Mouse (Mus musculus): ENCODE measurements around the gene Cpm. TPM values are rescaled to one million over a fixed set of nuclear protein-coding genes. Genes with fewer than 3 reads are reported as not detected.
A peak's percentile ranks its signal among the peaks of the same experiment; 100 is the strongest.

The Cpm gene
- polyA plus RNA-seq, 1 experiment from 2014 or later = 5.0 TPM

GRCm38 (mm10) chr10:117679029-117679686, 49.9 kb downstream of the Cpm start:
- no peak overlapping the region for H3K4me2 ChIP-seq (ENCODE audit: low read depth, low read length, severe bottlenecking)
- no peak overlapping the region for H3K27ac ChIP-seq (ENCODE audit: low read depth, low read length)
- H3K27me3 ChIP-seq (ENCODE audit: control insufficient read depth, insufficient read depth, low read length) = no peaks in the 10 kb centered on the region
- ATAC-seq (replicated peaks; ENCODE audit: low FRiP score) = no peak
- no peaks in the 10 kb centered on the region for H3K9me3 ChIP-seq (ENCODE audit: control insufficient read depth, low read length)
- WGBS = 86% methylated on average over 5 of the region's 5 CpGs
- no peak overlapping the region for H3K4me3 ChIP-seq (ENCODE audit: low read depth, low read length)
- no peaks in the 10 kb centered on the region for H3K36me3 ChIP-seq (ENCODE audit: control insufficient read depth, insufficient read depth, low read length)
- no peak overlapping the region for H3K9ac ChIP-seq (ENCODE audit: low read length)
- DNase-seq (ENCODE audit: low spot score) = no peak
- H3K4me1 ChIP-seq (replicated peaks; ENCODE audit: control insufficient read depth, insufficient read depth, low read length) = no peaks in the 10 kb centered on the region

- DNase-seq (ENCODE audit: low spot score) (peak; percentile 30), ATAC-seq (replicated peaks; ENCODE audit: low FRiP score) (no peak)
- WGBS = 89% methylated on average over 14 of the region's 14 CpGs
- H3K27me3 ChIP-seq (ENCODE audit: control insufficient read depth, insufficient read depth, low read length) = no peaks in the 10 kb centered on the region
- no peaks in the 10 kb centered on the region for H3K4me1 ChIP-seq (replicated peaks; ENCODE audit: control insufficient read depth, insufficient read depth, low read length)
- no peaks in the 10 kb centered on the region for H3K9me3 ChIP-seq (ENCODE audit: control insufficient read depth, low read length)
- no peak overlapping the region for H3K27ac ChIP-seq (ENCODE audit: low read depth, low read length)
- H3K36me3 ChIP-seq (ENCODE audit: control insufficient read depth, insufficient read depth, low read length) = no peaks in the 10 kb centered on the region
- H3K9ac ChIP-seq (ENCODE audit: low read length) = no peak overlapping the region
- H3K4me2 ChIP-seq (ENCODE audit: low read depth, low read length, severe bottlenecking) = no peak overlapping the region
- H3K4me3 ChIP-seq (ENCODE audit: low read depth, low read length) = no peak overlapping the region
Observed at GRCm38 (mm10) chr10:117679963-117680473, 50.7 kb downstream of the Cpm start.

GRCm38 (mm10) chr10:117680868-117681513, 51.7 kb downstream of the Cpm start:
- WGBS = 85% methylated on average over 12 of the region's 12 CpGs
- ATAC-seq (replicated peaks; ENCODE audit: low FRiP score) = no peak
- no peak overlapping the region for H3K27ac ChIP-seq (ENCODE audit: low read depth, low read length)

DNA sequence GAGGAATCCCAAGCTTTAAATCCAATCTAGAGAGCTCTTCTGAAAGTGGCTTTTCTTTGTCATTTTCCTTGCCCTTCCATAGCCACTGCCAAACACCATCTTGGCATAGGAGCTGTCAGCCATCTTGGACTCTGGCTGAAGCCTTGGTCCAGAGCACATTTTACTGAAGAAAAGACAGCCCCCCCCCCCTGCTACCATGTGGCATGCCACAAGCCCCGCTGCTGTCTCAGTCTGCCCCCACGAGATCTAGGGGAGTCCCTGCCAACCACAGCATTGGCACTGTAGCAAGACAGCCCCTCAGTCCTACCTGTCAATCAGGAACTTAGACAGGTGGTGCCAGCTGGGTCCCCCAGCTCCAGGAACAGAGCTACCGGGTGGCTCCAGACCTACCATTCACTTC, 52.2 kb downstream of the Cpm start:
- no peaks in the 10 kb centered on the region for H3K36me3 ChIP-seq (ENCODE audit: control insufficient read depth, insufficient read depth, low read length)
- no peaks in the 10 kb centered on the region for H3K9me3 ChIP-seq (ENCODE audit: control insufficient read depth, low read length)
- H3K27me3 ChIP-seq (ENCODE audit: control insufficient read depth, insufficient read depth, low read length) = no peaks in the 10 kb centered on the region
- no peak overlapping the region for H3K9ac ChIP-seq (ENCODE audit: low read length)
- WGBS = 94% methylated on average over 3 of the region's 3 CpGs
- DNase-seq (ENCODE audit: low spot score) (peak; percentile 45), ATAC-seq (replicated peaks; ENCODE audit: low FRiP score) (no peak)
- H3K4me3 ChIP-seq (ENCODE audit: low read depth, low read length) = no peak overlapping the region
- no peak overlapping the region for H3K27ac ChIP-seq (ENCODE audit: low read depth, low read length)
- no peak overlapping the region for H3K4me2 ChIP-seq (ENCODE audit: low read depth, low read length, severe bottlenecking)
- no peaks in the 10 kb centered on the region for H3K4me1 ChIP-seq (replicated peaks; ENCODE audit: control insufficient read depth, insufficient read depth, low read length)

More at GRCm38 (mm10) chr10:117680868-117681513, 51.7 kb downstream of the Cpm start:
- H3K9ac ChIP-seq (ENCODE audit: low read length) = no peak overlapping the region
- no peak for DNase-seq (ENCODE audit: low spot score)
- no peaks in the 10 kb centered on the region for H3K4me1 ChIP-seq (replicated peaks; ENCODE audit: control insufficient read depth, insufficient read depth, low read length)
- no peak overlapping the region for H3K4me2 ChIP-seq (ENCODE audit: low read depth, low read length, severe bottlenecking)
- H3K4me3 ChIP-seq (ENCODE audit: low read depth, low read length) = no peak overlapping the region
- no peaks in the 10 kb centered on the region for H3K27me3 ChIP-seq (ENCODE audit: control insufficient read depth, insufficient read depth, low read length)
- no peaks in the 10 kb centered on the region for H3K36me3 ChIP-seq (ENCODE audit: control insufficient read depth, insufficient read depth, low read length)
- H3K9me3 ChIP-seq (ENCODE audit: control insufficient read depth, low read length) = no peaks in the 10 kb centered on the region

DNA sequence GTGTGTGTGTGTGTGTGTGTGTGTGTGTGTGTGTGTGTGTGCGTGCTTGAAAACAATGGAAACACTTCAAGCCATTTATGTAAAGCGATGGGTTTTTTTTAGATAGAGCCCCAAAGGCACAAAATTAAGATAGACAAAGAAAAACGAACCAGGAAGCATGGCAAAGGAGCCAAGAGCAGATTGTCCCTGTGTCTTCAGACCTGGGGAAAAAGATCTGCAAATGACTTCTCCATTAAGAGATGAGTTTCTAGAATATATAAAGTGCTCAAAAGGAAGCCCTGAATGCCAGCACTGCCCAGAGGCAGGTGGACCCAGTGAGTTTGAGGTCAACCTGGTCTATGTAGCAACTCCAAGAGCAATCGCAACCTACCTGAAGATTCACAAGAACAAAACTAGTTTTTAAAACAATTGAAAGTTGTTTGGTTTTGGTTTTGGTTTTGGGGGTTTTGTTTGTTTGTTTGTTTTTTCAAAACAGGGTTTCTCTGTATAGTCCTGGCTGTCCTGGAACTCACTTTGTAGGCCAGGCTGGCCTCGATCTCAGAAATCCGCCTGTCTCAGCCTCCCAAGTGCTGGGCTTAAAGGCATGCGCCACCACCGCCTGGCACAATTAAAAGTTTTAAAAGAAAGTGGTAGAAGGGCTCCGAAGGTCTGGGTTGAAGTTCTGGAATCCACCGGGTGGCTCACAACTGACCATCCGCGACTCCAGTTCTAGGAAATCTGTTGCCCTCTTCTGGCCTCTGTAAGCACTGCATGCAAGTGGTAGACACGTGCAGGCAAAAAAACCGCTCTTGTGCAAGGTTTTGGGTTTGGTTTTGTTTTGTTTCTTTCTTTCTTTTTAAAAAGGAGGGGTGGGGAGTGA, 52.9 kb downstream of the Cpm start:
- Histone ChIP-seq H3K9ac (ENCODE audit: low read length) (no peak overlapping the region), H3K9me3 (ENCODE audit: control insufficient read depth, low read length) (no peaks in the 10 kb centered on the region), H3K4me2 (ENCODE audit: low read depth, low read length, severe bottlenecking) (no peak overlapping the region), H3K36me3 (ENCODE audit: control insufficient read depth, insufficient read depth, low read length) (no peaks in the 10 kb centered on the region), H3K27ac (ENCODE audit: low read depth, low read length) (no peak overlapping the region), H3K4me1 (replicated peaks; ENCODE audit: control insufficient read depth, insufficient read depth, low read length) (no peaks in the 10 kb centered on the region), H3K4me3 (ENCODE audit: low read depth, low read length) (no peak overlapping the region), H3K27me3 (ENCODE audit: control insufficient read depth, insufficient read depth, low read length) (no peaks in the 10 kb centered on the region)
- WGBS = 68% methylated on average over 14 of the region's 14 CpGs
- DNase-seq (ENCODE audit: low spot score) (peak; percentile 61), ATAC-seq (replicated peaks; ENCODE audit: low FRiP score) (no peak)

DNA sequence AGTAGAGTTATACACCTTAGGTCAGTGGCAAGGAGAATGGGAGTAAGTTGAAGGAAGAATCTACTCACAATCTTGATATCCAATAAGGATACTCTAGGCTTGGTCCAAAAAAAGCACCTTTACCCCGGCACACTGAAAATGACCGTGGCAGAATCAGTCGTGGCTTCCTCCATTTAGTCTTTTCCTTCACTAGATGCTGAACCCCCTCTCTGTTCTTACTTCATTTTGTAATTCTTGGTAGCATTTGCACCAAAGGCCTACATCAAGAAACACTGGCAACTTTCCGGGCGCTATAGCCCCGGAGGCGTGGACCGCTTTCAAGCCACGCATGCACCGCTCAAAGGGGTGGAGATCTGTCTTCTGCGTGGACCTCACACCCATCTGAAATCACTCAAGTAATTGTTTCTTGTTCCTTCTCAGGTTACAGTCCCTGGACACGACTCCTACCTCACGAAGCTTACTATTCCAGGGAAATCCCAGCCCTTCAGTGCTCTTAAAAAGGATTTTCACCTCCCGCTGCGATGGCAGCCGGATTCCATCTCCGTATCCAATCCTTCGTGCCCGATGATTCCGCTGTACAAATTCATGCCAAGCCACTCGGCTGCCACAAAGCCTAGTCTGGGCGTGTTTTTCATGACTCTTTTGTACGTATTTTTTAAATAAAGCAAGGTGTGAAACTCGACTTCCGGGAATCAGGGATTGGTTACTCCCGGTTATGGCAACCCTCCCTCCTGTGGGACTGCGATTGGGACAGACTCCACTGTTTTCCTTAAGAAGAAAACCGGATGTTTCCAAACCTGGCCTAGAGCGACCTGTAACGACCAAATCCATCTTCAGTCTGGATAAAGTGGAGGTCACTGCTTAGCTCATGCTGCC, 53.8 kb downstream of the Cpm start:
- no peak overlapping the region for H3K4me3 ChIP-seq (ENCODE audit: low read depth, low read length)
- H3K4me2 ChIP-seq (ENCODE audit: low read depth, low read length, severe bottlenecking) = no peak overlapping the region
- no peak for ATAC-seq (replicated peaks; ENCODE audit: low FRiP score)
- H3K27ac ChIP-seq (ENCODE audit: low read depth, low read length) = no peak overlapping the region
- WGBS = 78% methylated on average over 30 of the region's 30 CpGs
- H3K4me1 ChIP-seq (replicated peaks; ENCODE audit: control insufficient read depth, insufficient read depth, low read length) = no peaks in the 10 kb centered on the region
- no peaks in the 10 kb centered on the region for H3K27me3 ChIP-seq (ENCODE audit: control insufficient read depth, insufficient read depth, low read length)
- H3K9ac ChIP-seq (ENCODE audit: low read length) = no peak overlapping the region
- no peak for DNase-seq (ENCODE audit: low spot score)
- no peaks in the 10 kb centered on the region for H3K9me3 ChIP-seq (ENCODE audit: control insufficient read depth, low read length)
- H3K36me3 ChIP-seq (ENCODE audit: control insufficient read depth, insufficient read depth, low read length) = no peaks in the 10 kb centered on the region; the same call in 1 of the 2 replicates

GRCm38 (mm10) chr10:117683734-117684037, 54.4 kb downstream of the Cpm start:
- no peak for DNase-seq (ENCODE audit: low spot score)
- Histone ChIP-seq H3K4me2 (ENCODE audit: low read depth, low read length, severe bottlenecking) (no peak overlapping the region), H3K27ac (ENCODE audit: low read depth, low read length) (no peak overlapping the region), H3K36me3 (ENCODE audit: control insufficient read depth, insufficient read depth, low read length) (no peaks in the 10 kb centered on the region; the same call in 1 of the 2 replicates), H3K9ac (ENCODE audit: low read length) (no peak overlapping the region), H3K4me3 (ENCODE audit: low read depth, low read length) (no peak overlapping the region), H3K9me3 (ENCODE audit: control insufficient read depth, low read length) (no peaks in the 10 kb centered on the region), H3K4me1 (replicated peaks; ENCODE audit: control insufficient read depth, insufficient read depth, low read length) (no peaks in the 10 kb centered on the region), H3K27me3 (ENCODE audit: control insufficient read depth, insufficient read depth, low read length) (no peaks in the 10 kb centered on the region)
- no peak for ATAC-seq (replicated peaks; ENCODE audit: low FRiP score)
- 92% methylated on average over 9 of the region's 9 CpGs for WGBS
